8 mouse cellular contexts compared by ENCODE assay signal in genomic region chr19:53142190-53143107, GRCm38 (mm10). TPM values are rescaled to one million over a fixed set of nuclear protein-coding genes. Genes with fewer than 3 reads are reported as not detected.
DNase-seq lines count a peak whose midpoint lies in the region; ATAC-seq and TF ChIP-seq lines count a peak whose summit lies in the region.

No protein-coding gene starts in this region.

- H3K4me2 ChIP-seq in heart, embryonic 12.5 days: peak overlapping the region; percentile 82
- H3K4me2 ChIP-seq in kidney, postnatal 0 days (ENCODE audit: low read length): peak overlapping the region; percentile 89
- H3K4me2 ChIP-seq in liver, embryonic 11.5 days: peak overlapping the region; percentile 97
- peak overlapping the region; percentile 76 for H3K4me2 ChIP-seq in stomach, embryonic 14.5 days (replicated peaks; ENCODE audit: low read depth, low read length)

- H3K4me1 ChIP-seq in heart, embryonic 12.5 days (replicated peaks): peaks cover 17% of the 10 kb centered on the region
- H3K4me1 ChIP-seq in kidney, postnatal 0 days (replicated peaks; ENCODE audit: insufficient read depth, low read length): peaks cover 12% of the 10 kb centered on the region
- peaks cover 21% of the 10 kb centered on the region for H3K4me1 ChIP-seq in liver, embryonic 11.5 days (replicated peaks; ENCODE audit: control insufficient read depth, insufficient read depth, low read length)
- peaks cover 27% of the 10 kb centered on the region for H3K4me1 ChIP-seq in stomach, embryonic 14.5 days (ENCODE audit: control insufficient read depth, insufficient read depth, low read length)

- H3K27ac ChIP-seq in heart, embryonic 12.5 days (ENCODE audit: poor library complexity, severe bottlenecking): peak overlapping the region; percentile 97
- peak overlapping the region; percentile 90 for H3K27ac ChIP-seq in kidney, postnatal 0 days
- peak overlapping the region; percentile 82 for H3K27ac ChIP-seq in liver, embryonic 11.5 days (ENCODE audit: low read depth, low read length)
- H3K27ac ChIP-seq in stomach, embryonic 14.5 days (ENCODE audit: low read length): peak overlapping the region; percentile 94

- peak; percentile 76 for TF ChIP-seq CTCF in kidney, postnatal 0 days (IDR thresholded peaks at IDR 0.05; ENCODE audit: low read depth)

- H3K9me3 ChIP-seq in heart, embryonic 12.5 days (replicated peaks): no peaks in the 10 kb centered on the region
- H3K9me3 ChIP-seq in kidney, postnatal 0 days (replicated peaks; ENCODE audit: low read length): no peaks in the 10 kb centered on the region
- no peaks in the 10 kb centered on the region for H3K9me3 ChIP-seq in liver, embryonic 11.5 days (ENCODE audit: control insufficient read depth, low read length)
- no peaks in the 10 kb centered on the region for H3K9me3 ChIP-seq in stomach, embryonic 14.5 days (ENCODE audit: control insufficient read depth, low read depth, low read length)

- peak; percentile 94 for ATAC-seq in erythroid progenitor cell, adult 5-6 weeks (replicated peaks; ENCODE audit: low FRiP score, poor library complexity, severe bottlenecking)
- ATAC-seq in heart, embryonic 12.5 days (ENCODE audit: insufficient number of reproducible peaks, low FRiP score): peak; percentile 99
- ATAC-seq in kidney, postnatal 0 days (replicated peaks; ENCODE audit: low FRiP score, low read depth): peak; percentile 96
- peak; percentile 96 for ATAC-seq in liver, embryonic 11.5 days (replicated peaks; ENCODE audit: low FRiP score)
- peak; percentile 95 for ATAC-seq in stomach, embryonic 14.5 days (ENCODE audit: insufficient number of reproducible peaks, insufficient read depth, low FRiP score, low read depth)

- peak overlapping the region; percentile 96 for H3K4me3 ChIP-seq in heart, embryonic 12.5 days
- H3K4me3 ChIP-seq in kidney, postnatal 0 days (replicated peaks; ENCODE audit: low read depth, low read length): peak overlapping the region; percentile 83
- peak overlapping the region; percentile 92 for H3K4me3 ChIP-seq in liver, embryonic 11.5 days (ENCODE audit: low read depth, low read length)
- H3K4me3 ChIP-seq in stomach, embryonic 14.5 days (ENCODE audit: low read depth, low read length): peak overlapping the region; percentile 69

- DNase-seq in CD4-positive helper T cell, adult 2 months (ENCODE audit: low read depth, low spot score): peak; percentile 99
- DNase-seq in brain, embryonic 18.5 days (ENCODE audit: low read depth, low spot score): peak; percentile 91
- DNase-seq in kidney, postnatal 0 days (ENCODE audit: low spot score): peak; percentile 100
- peak; percentile 100 for DNase-seq in liver, embryonic 11.5 days (ENCODE audit: low spot score)
- peak; percentile 100 for DNase-seq in naive thymus-derived CD4-positive, alpha-beta T cell, adult 2 months (ENCODE audit: low read depth)

- peak overlapping the region; percentile 100 for H3K9ac ChIP-seq in heart, embryonic 12.5 days
- peak overlapping the region; percentile 87 for H3K9ac ChIP-seq in kidney, postnatal 0 days (ENCODE audit: low read depth, low read length)
- H3K9ac ChIP-seq in liver, embryonic 11.5 days (ENCODE audit: low read depth, low read length): peak overlapping the region; percentile 87
- H3K9ac ChIP-seq in stomach, embryonic 14.5 days (replicated peaks; ENCODE audit: low read depth, low read length): peak overlapping the region; percentile 72

- no peaks in the 10 kb centered on the region for H3K27me3 ChIP-seq in heart, embryonic 12.5 days (replicated peaks)
- no peaks in the 10 kb centered on the region for H3K27me3 ChIP-seq in kidney, postnatal 0 days (ENCODE audit: insufficient read depth, low read length)
- no peaks in the 10 kb centered on the region for H3K27me3 ChIP-seq in liver, embryonic 11.5 days (replicated peaks; ENCODE audit: control insufficient read depth, insufficient read depth, low read length)
- H3K27me3 ChIP-seq in stomach, embryonic 14.5 days (ENCODE audit: control insufficient read depth, insufficient read depth, low read length): no peaks in the 10 kb centered on the region

- no peaks in the 10 kb centered on the region for H3K36me3 ChIP-seq in heart, embryonic 12.5 days
- H3K36me3 ChIP-seq in kidney, postnatal 0 days (ENCODE audit: insufficient read depth, low read length): no peaks in the 10 kb centered on the region
- H3K36me3 ChIP-seq in liver, embryonic 11.5 days (ENCODE audit: control insufficient read depth, insufficient read depth, low read length): no peaks in the 10 kb centered on the region
- H3K36me3 ChIP-seq in stomach, embryonic 14.5 days (ENCODE audit: control insufficient read depth, insufficient read depth, low read length): no peaks in the 10 kb centered on the region

- WGBS in heart, embryonic 12.5 days: under 1% methylated on average over 83 of the region's 84 CpGs
- under 1% methylated on average over 76 of the region's 84 CpGs for WGBS in kidney, postnatal 0 days
- WGBS in liver, embryonic 11.5 days: under 1% methylated on average over 84 of the region's 84 CpGs
- under 1% methylated on average over 75 of the region's 84 CpGs for WGBS in stomach, embryonic 14.5 days

RNA-seq across cellular contexts. Expression of gene Add3, which starts 2.2 kb away (rescaled TPM):
- total RNA-seq in erythroid progenitor cell, adult 5-6 weeks (2015; ENCODE audit: low replicate concordance): 24.9 and 26.4 TPM in 2 replicates
- 10.1 and 24.5 TPM in 2 replicates for total RNA-seq in erythroid progenitor cell, adult 5-6 weeks (2017; ENCODE audit: low replicate concordance)
- polyA plus RNA-seq in heart, embryonic 12.5 days (2016; fragmentation: Nextera tagmentation; extraction: Ambion mirVana): 154 and 157 TPM in 2 replicates
- 66.5 and 72.9 TPM in 2 replicates for polyA plus RNA-seq in kidney, postnatal 0 days (2015; fragmentation: Nextera tagmentation; extraction: Ambion mirVana)
- 65.0 and 69.0 TPM in 2 replicates for polyA plus RNA-seq in liver, embryonic 11.5 days (2014; fragmentation: Nextera tagmentation; extraction: Ambion mirVana)
- 85.5 and 93.2 TPM in 2 replicates for polyA plus RNA-seq in stomach, embryonic 14.5 days (2014; fragmentation: Nextera tagmentation; extraction: Ambion mirVana)

Comparison
In these comparisons a context has a peak if more than half of its experiments do, and no peak if none do; other contexts are left out.
1. Peak in every context shown above with its lines: DNase-seq, ATAC-seq, H3K4me3 ChIP-seq and H3K27ac ChIP-seq.